Mouse (Mus musculus) ES-Bruce4 (cell line): ENCODE results near the gene Xpo6. TPM values are rescaled to one million over a fixed set of nuclear protein-coding genes. Genes with fewer than 3 reads are reported as not detected.

Experiments
- H3K27ac ChIP-seq: 2 replicates; pipeline ENCODE4 v1.5.1; 2012; ENCODE audit warnings: low read length, inconsistent platforms; ENCODE audit not compliant: insufficient read depth
- H3K27me3 ChIP-seq: 2 replicates; pipeline ENCODE4 v1.6.1; 2012; ENCODE audit warnings: mild to moderate bottlenecking, low read length, inconsistent platforms; ENCODE audit not compliant: control insufficient read depth, poor library complexity, insufficient read depth, severe bottlenecking
- H3K36me3 ChIP-seq: 2 replicates; pipeline ENCODE4 v1.6.1; 2012; ENCODE audit warnings: inconsistent platforms, mild to moderate bottlenecking, low read length, moderate library complexity; ENCODE audit not compliant: control insufficient read depth, poor library complexity, insufficient read depth, severe bottlenecking
- H3K4me1 ChIP-seq: one replicate; pipeline ENCODE4 v1.8.1; 2011; ENCODE audit warnings: low read length; ENCODE audit not compliant: control insufficient read depth, insufficient read depth
- H3K4me3 ChIP-seq: 2 replicates; pipeline ENCODE4 v1.5.1; 2011; ENCODE audit warnings: low read depth, mild to moderate bottlenecking, low read length
- H3K9ac ChIP-seq: 2 replicates; pipeline ENCODE4 v1.6.1; 2012; ENCODE audit warnings: low read depth, mild to moderate bottlenecking, inconsistent platforms; ENCODE audit not compliant: poor library complexity, severe bottlenecking
- H3K9me3 ChIP-seq: replicated peaks from 2 replicates; pipeline ENCODE4 v1.6.1; 2012; ENCODE audit warnings: mild to moderate bottlenecking, low read length, inconsistent platforms; ENCODE audit not compliant: control insufficient read depth, poor library complexity, insufficient read depth, severe bottlenecking
- CTCF ChIP-seq: IDR thresholded peaks from one replicate; pipeline ENCODE4 v1.8.1; 2011; ENCODE audit warnings: low read depth, low read length
- EP300 ChIP-seq: IDR thresholded peaks from 2 replicates; pipeline ENCODE4 v1.6.1; 2011; ENCODE audit warnings: low read depth, low read length; ENCODE audit not compliant: insufficient read depth
- POLR2A ChIP-seq: IDR thresholded peaks from one replicate; pipeline ENCODE4 v1.8.1; 2011; ENCODE audit warnings: low read length; ENCODE audit not compliant: insufficient read depth
- polyA plus RNA-seq: library from polyadenylated mRNA; stranded (reverse); fragments of >200 nt; gene quantifications from 2 replicates; pipeline ENCODE4 v1.2.4, GENCODE M21; 2011; ENCODE audit warnings: low read depth; ENCODE audit not compliant: missing spikeins, insufficient read depth, insufficient read length

Gene Xpo6
- polyA plus RNA-seq, 1 experiment, result 126 TPM

DNA sequence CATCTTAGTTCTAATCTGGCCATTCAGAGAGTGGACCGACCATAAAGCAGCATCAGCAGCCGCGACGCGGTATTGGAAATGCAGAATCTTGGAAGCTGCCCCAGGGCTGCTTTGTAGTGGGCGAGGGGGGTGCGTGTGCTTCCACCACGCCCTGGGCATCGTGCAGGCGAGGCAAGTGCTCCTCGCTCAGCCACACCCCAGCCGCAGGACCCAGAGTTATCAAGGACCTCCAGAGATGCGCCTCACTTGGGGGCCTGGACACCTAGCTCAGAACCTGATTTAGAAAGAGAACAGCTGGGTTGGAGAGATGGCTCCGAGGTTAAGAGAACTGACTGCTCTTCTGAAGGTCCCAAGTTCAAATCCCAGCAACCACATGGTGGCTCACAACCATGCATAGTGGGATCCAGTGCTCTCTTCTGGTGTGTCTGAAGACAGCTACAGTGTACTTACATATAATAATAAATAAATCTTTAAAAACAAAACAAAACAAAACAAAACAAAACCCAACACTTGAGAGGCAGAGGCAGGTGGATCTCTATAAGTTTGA, 40.6 kb upstream of the Xpo6 start:
- no peak overlapping the region for H3K27ac ChIP-seq
- H3K4me1 ChIP-seq, result peaks cover 3% of the 10 kb centered on the region
- H3K4me3 ChIP-seq, result no peak overlapping the region
- H3K9me3 ChIP-seq, result no peaks in the 10 kb centered on the region
- no peak overlapping the region for H3K9ac ChIP-seq
- no peaks in the 10 kb centered on the region for H3K36me3 ChIP-seq
- H3K27me3 ChIP-seq, result no peaks in the 10 kb centered on the region
- TF ChIP-seq EP300 (no peak), POLR2A (no peak), CTCF (no peak)

DNA sequence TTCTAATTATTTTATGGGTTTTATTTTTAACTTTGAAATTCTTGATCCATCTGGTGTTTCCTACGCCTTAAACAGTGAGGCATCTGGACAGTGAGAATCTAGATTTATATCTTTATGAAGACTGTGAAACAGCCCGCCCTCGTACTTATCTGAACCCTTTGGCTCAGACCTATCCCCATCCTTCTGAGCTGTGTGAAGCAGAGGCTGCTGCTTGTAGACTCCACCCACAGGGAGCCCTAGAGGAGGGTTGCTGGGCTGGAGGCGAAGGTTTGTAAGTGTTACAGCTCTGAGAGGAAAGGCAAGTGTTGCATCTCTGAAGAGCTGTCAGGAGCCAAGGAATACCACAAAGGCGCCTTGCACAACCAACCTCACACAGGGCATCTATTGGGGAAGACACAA, 36.5 kb upstream of the Xpo6 start:
- Histone ChIP-seq H3K4me3 (no peak overlapping the region), H3K27ac (no peak overlapping the region), H3K9ac (no peak overlapping the region), H3K4me1 (peaks cover 3% of the 10 kb centered on the region), H3K9me3 (no peaks in the 10 kb centered on the region), H3K36me3 (no peaks in the 10 kb centered on the region), H3K27me3 (no peaks in the 10 kb centered on the region)
- no peak for TF ChIP-seq CTCF

DNA sequence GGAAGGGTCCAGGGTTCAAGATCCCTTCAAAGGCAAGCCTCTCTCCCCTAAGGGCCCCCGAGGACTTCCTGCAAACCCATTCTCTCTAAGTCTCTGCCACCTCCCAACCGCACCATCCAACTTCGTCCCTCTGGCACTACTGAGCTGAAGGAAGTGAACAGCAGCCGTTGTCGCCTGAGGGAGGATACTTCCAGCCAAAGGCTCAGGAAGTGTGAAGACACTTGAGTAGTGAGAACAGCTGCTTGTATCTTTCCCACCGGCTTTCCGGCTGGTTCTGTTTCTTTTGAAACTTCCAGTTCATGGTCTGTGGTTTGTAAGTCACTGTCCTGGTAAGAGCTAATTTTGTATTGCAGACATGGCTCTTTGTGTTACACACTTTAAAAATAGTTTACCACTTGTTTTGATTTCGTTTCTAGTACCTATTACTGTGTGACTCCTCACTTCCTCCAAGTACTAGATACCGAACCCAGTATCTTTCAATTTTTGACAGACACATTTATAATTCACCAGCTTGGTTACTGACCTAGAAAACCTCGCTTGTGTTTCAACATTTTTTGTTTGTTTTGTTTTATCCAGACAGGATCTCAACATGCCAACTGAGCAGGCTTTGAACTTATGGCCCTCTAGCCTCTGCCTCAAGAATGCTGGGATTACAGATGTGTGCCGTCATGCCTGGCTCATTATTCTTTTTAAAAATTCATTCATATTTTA, 35.9 kb upstream of the Xpo6 start:
- Histone ChIP-seq H3K36me3 (no peaks in the 10 kb centered on the region), H3K27ac (no peak overlapping the region), H3K27me3 (no peaks in the 10 kb centered on the region), H3K9me3 (no peaks in the 10 kb centered on the region), H3K4me1 (peaks cover 3% of the 10 kb centered on the region), H3K9ac (no peak overlapping the region), H3K4me3 (no peak overlapping the region)
- TF ChIP-seq EP300, result peak; percentile 76
- no peak for TF ChIP-seq CTCF

DNA sequence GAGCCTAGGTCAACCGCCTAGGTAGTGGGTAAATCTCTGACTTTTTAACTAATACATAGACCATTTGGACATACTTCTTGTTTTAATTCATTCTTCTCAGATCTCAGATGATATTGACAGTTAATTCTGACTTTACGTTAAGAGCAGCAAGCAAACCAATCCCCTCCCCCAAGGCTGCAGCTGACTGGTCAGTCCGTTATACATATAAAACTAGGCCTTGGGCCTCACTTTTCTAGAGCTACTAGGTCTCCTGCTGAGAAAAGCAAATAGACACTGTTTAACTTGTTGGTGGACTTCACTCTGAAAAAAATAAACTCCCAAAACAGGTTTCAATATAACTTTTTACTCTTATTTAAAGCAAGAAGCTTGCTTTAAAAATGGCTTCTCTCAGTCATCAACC, 34.3 kb upstream of the Xpo6 start:
- Histone ChIP-seq H3K27ac (no peak overlapping the region), H3K36me3 (no peaks in the 10 kb centered on the region), H3K4me3 (no peak overlapping the region), H3K4me1 (peaks cover 3% of the 10 kb centered on the region), H3K9ac (no peak overlapping the region), H3K27me3 (no peaks in the 10 kb centered on the region), H3K9me3 (no peaks in the 10 kb centered on the region)
- no peak for TF ChIP-seq EP300
- no peak for TF ChIP-seq CTCF
- TF ChIP-seq POLR2A, result no peak

DNA sequence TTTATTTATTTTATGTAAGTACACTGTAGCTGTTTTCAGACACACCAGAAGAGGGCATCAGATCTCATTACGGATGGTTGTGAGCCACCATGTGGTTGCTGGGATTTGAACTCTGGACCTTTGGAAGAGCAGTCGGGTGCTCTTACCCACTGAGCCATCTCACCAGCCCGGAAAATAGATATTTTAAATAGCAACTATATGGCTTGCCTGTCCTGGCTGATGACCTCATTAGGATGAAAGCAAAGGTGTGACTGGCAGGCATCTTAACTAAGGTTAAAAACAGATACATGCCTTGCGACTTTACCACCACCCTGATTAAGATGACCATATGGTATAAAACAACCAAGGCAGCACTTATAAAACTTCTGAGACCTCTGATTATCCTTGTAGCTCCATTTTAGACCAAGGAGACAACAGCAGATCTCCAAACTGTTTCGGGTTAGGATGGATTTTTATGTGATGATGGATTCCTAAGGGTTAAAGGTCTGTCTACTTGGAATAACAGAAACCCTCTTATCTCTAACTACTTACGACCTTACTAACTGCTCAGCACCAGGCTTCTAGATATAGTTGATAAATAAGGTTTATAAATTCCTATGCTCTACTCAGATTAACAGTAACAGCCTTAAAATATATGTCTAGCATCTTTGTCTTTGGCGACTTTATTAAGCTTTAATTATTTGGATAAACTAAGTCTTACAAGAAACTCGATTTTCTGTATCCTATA, 32.2 kb upstream of the Xpo6 start:
- H3K27me3 ChIP-seq, result no peaks in the 10 kb centered on the region
- no peak overlapping the region for H3K9ac ChIP-seq
- H3K4me1 ChIP-seq, result peaks cover 3% of the 10 kb centered on the region
- H3K9me3 ChIP-seq, result no peaks in the 10 kb centered on the region
- TF ChIP-seq CTCF (no peak), POLR2A (no peak), EP300 (no peak)
- no peak overlapping the region for H3K4me3 ChIP-seq
- H3K27ac ChIP-seq, result no peak overlapping the region
- H3K36me3 ChIP-seq, result no peaks in the 10 kb centered on the region
